Mouse (Mus musculus) forebrain, embryonic 15.5 days (tissue): Measurements from ENCODE around the gene Mcm5. TPM values are rescaled to one million over a fixed set of nuclear protein-coding genes. Genes with fewer than 3 reads are reported as not detected.

Source experiments
- ATAC-seq: fragments of 200-750 bp; cut with Nextera tagmentation; replicated peaks from 2 replicates; pipeline ENCODE4 v1.8.0; 2017; ENCODE audit warnings: mild to moderate bottlenecking, moderate TSS enrichment, moderate library complexity
- H3K27ac ChIP-seq: fragments of 300-500 bp; sonication (generic); replicated peaks from 2 replicates; pipeline ENCODE4 v1.5.1; 2015; ENCODE audit warnings: mild to moderate bottlenecking, inconsistent platforms
- H3K27me3 ChIP-seq: fragments of 300-500 bp; sonication (generic); 2 replicates; pipeline ENCODE4 v1.6.1; 2015; ENCODE audit warnings: inconsistent platforms
- H3K36me3 ChIP-seq: fragments of 300-500 bp; sonication (generic); 2 replicates; pipeline ENCODE4 v1.6.1; 2015; ENCODE audit warnings: mild to moderate bottlenecking, inconsistent platforms
- H3K4me1 ChIP-seq: fragments of 300-500 bp; sonication (generic); 2 replicates; pipeline ENCODE4 v1.6.1; 2015; ENCODE audit warnings: inconsistent platforms
- H3K4me2 ChIP-seq: fragments of 300-500 bp; sonication (generic); replicated peaks from 2 replicates; pipeline ENCODE4 v1.6.1; 2015; ENCODE audit warnings: mild to moderate bottlenecking, inconsistent platforms
- H3K4me3 ChIP-seq: fragments of 300-500 bp; sonication (generic); 2 replicates; pipeline ENCODE4 v1.5.1; 2015; ENCODE audit warnings: mild to moderate bottlenecking, inconsistent platforms
- H3K9ac ChIP-seq: fragments of 300-500 bp; sonication (generic); replicated peaks from 2 replicates; pipeline ENCODE4 v1.6.1; 2015; ENCODE audit warnings: mild to moderate bottlenecking, inconsistent platforms
- H3K9me3 ChIP-seq: fragments of 300-500 bp; sonication (generic); 2 replicates; pipeline ENCODE4 v1.6.1; 2016; ENCODE audit warnings: inconsistent platforms
- WGBS: fragments of 180-500 bp; shearing (Covaris S2); methylation state at CpG from one replicate; pipeline ENCODE4 v1.1.7; 2015; ENCODE audit warnings: mixed read lengths; 5-methylcytosine and 5-hydroxymethylcytosine counted together
- polyA plus RNA-seq: library from polyadenylated mRNA; unstranded; fragments of >200 nt; fragmentation: Nextera tagmentation; extraction: Ambion mirVana; gene quantifications from 2 replicates; pipeline ENCODE4 v1.2.1, GENCODE M21; 2015

Gene Mcm5
- polyA plus RNA-seq = 69.7 and 79.8 TPM in 2 replicates

- Histone ChIP-seq H3K4me3 (peak within 1 kb of the TSS; percentile 65), H3K9ac (peak within 1 kb of the TSS; percentile 51), H3K27ac (peak within 1 kb of the TSS; percentile 83), H3K27me3 (no peaks in the 10 kb centered on the region), H3K9me3 (no peaks in the 10 kb centered on the region), H3K4me1 (peaks cover 24% of the 10 kb centered on the region), H3K36me3 (peaks cover 20% of the 10 kb centered on the region; the same call in 1 of the 2 replicates), H3K4me2 (peak within 1 kb of the TSS; percentile 59)
- under 1% methylated on average over 59 of the region's 59 CpGs for WGBS
- peak; percentile 99 for ATAC-seq
Observed at GRCm38 (mm10) chr8:75109236-75109967, at the start of gene Mcm5. Gene Mcm5, plus strand, starts transcription at chr8:75109569.

DNA sequence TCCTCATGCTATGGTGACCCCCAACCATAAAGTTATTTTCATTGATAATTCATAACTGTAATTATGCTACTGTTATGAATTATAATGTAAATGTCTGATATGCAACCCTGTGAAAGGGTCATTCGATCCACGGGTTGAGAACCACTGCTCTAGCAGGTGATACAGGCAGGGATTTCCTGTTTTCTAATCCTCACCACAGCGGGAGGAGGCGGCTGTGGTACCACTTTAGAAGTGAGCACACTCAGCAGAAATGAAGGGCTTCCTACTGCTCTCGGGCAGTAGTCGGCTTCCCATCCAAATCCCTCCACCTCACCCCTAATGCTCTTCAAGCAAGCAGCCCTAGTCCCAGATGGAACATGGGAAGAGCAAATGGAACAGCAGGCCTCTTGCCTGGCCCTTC lies 49.3 kb upstream of the Mcm5 start:
- no peak for ATAC-seq
- 84% methylated on average over 6 of the region's 6 CpGs for WGBS
- H3K4me3 ChIP-seq = no peak overlapping the region
- H3K27ac ChIP-seq = no peak overlapping the region
- no peaks in the 10 kb centered on the region for H3K36me3 ChIP-seq
- no peak overlapping the region for H3K4me2 ChIP-seq
- no peaks in the 10 kb centered on the region for H3K4me1 ChIP-seq
- no peaks in the 10 kb centered on the region for H3K27me3 ChIP-seq
- no peak overlapping the region for H3K9ac ChIP-seq
- no peaks in the 10 kb centered on the region for H3K9me3 ChIP-seq

GRCm38 (mm10) chr8:75060815-75061214 lies 48.6 kb upstream of the Mcm5 start:
- H3K9me3 ChIP-seq = no peaks in the 10 kb centered on the region
- H3K36me3 ChIP-seq = no peaks in the 10 kb centered on the region
- ATAC-seq = no peak
- H3K4me1 ChIP-seq = no peaks in the 10 kb centered on the region
- H3K4me3 ChIP-seq = no peak overlapping the region
- H3K4me2 ChIP-seq = no peak overlapping the region
- no peaks in the 10 kb centered on the region for H3K27me3 ChIP-seq
- H3K9ac ChIP-seq = no peak overlapping the region
- 93% methylated on average over 2 of the region's 2 CpGs for WGBS
- no peak overlapping the region for H3K27ac ChIP-seq

DNA sequence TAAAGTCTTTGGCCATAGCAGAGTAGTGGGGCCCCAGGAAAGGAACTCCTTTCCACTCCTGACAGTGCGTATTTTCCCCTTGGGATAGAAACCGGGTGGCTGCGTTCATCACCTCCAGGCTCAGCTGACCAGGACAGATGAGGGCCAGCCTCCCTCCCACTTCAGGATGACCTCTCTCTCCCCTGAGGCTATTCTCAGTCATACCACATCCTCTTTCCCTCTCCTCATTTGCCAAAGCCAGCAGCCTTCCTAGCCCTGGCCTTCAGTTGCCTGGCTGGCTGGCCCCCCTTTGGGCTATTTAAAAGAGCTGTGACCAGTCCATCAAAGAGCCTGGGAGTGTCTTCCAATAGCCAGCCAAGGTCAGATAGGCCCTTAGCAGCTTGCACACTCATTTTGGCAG lies 46.1 kb upstream of the Mcm5 start:
- 100% methylated on average over 3 of the region's 3 CpGs for WGBS
- no peak overlapping the region for H3K4me2 ChIP-seq
- H3K9me3 ChIP-seq = no peaks in the 10 kb centered on the region
- H3K4me3 ChIP-seq = no peak overlapping the region
- H3K4me1 ChIP-seq = no peaks in the 10 kb centered on the region
- ATAC-seq = no peak
- no peaks in the 10 kb centered on the region for H3K27me3 ChIP-seq
- no peak overlapping the region for H3K27ac ChIP-seq
- H3K9ac ChIP-seq = no peak overlapping the region
- H3K36me3 ChIP-seq = no peaks in the 10 kb centered on the region

DNA sequence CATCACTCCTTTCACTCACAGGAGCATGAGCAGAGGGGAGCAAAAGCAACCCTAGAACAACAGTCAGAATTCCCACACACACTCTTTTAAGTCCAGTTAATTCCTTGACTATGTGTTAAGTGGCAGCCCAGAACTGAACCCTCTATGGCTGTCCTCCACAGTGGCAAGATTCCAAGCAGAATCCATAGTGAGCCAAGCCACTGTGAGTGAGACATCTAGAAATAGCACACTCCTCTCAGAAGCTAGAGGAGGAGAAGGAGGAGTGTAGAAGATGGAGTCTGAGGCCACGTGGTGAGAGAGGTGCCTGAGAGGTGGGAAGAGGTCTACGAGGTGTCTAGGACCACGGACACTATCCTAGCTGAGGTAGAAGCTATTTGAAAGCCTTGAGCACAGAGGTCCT lies 44.6 kb upstream of the Mcm5 start:
- no peaks in the 10 kb centered on the region for H3K27me3 ChIP-seq
- no peak overlapping the region for H3K9ac ChIP-seq
- no peak for ATAC-seq
- H3K4me2 ChIP-seq = no peak overlapping the region
- H3K9me3 ChIP-seq = no peaks in the 10 kb centered on the region
- no peak overlapping the region for H3K4me3 ChIP-seq
- no peaks in the 10 kb centered on the region for H3K4me1 ChIP-seq
- no peak overlapping the region for H3K27ac ChIP-seq
- no peaks in the 10 kb centered on the region for H3K36me3 ChIP-seq
- WGBS = 97% methylated on average over 3 of the region's 3 CpGs

GRCm38 (mm10) chr8:75067287-75067686 lies 42.1 kb upstream of the Mcm5 start:
- Histone ChIP-seq H3K27me3 (no peaks in the 10 kb centered on the region), H3K9me3 (no peaks in the 10 kb centered on the region), H3K4me2 (no peak overlapping the region), H3K4me3 (no peak overlapping the region), H3K36me3 (no peaks in the 10 kb centered on the region), H3K4me1 (no peaks in the 10 kb centered on the region), H3K9ac (no peak overlapping the region), H3K27ac (no peak overlapping the region)
- ATAC-seq = no peak
- 91% methylated on average over 6 of the region's 6 CpGs for WGBS

DNA sequence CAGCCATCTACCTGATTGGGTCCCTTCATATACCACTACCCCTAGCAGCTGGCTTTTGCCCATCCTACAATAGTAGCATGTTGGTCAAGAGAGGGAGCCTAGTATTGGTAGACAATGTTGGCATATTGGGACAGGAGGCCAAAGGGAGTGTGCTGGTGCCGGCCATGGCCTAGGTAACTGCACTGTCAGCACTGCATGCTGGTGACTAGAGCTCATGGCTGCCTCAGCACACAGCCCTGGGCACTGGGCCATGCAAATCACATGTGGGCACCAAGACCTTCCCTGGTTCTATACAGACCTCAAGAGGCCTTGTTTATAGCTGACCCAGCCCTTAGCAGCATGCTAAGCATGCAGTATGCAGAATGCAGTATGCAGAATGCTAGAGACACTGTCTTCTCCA lies 39.1 kb upstream of the Mcm5 start:
- no peaks in the 10 kb centered on the region for H3K36me3 ChIP-seq
- H3K4me3 ChIP-seq = no peak overlapping the region
- no peak overlapping the region for H3K4me2 ChIP-seq
- H3K27ac ChIP-seq = no peak overlapping the region
- no peak for ATAC-seq
- no peaks in the 10 kb centered on the region for H3K4me1 ChIP-seq
- no peak overlapping the region for H3K9ac ChIP-seq
- 85% methylated on average over 1 of the region's 1 CpGs for WGBS
- no peaks in the 10 kb centered on the region for H3K27me3 ChIP-seq
- no peaks in the 10 kb centered on the region for H3K9me3 ChIP-seq

DNA sequence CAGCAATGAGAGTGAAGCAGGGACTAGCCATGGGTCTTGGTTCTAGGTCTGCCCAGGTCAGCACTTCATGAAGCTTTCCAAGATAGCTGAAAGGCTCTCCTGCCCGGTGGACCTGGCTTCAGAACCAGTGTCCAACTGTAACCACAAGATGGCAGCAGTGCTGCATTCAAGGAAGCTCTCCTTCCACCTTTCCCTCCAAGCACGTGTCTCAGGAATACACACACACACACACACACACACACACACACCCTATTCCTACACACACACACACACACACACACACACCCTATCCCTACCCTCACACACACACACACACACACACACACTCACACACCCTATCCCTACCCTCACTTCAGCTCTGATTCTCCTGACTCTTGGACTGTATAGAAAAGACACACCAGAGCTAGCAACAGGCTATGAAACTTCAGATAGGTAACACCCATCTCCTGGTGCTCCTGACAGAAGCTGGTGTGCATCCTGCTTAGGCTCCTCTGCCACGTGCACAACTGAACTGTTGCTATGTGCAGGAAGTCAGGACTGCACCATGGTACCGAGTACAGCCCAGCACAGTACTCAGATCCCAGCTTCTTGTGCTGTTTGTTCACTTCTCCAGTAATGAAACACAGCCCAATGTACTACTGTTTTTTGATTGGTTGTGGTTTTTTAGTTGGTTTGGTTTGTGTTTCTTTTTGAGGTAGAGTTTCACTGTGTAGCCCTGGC lies 37.6 kb upstream of the Mcm5 start:
- no peak overlapping the region for H3K27ac ChIP-seq
- H3K4me2 ChIP-seq = no peak overlapping the region
- no peaks in the 10 kb centered on the region for H3K4me1 ChIP-seq
- H3K9ac ChIP-seq = no peak overlapping the region
- H3K4me3 ChIP-seq = no peak overlapping the region
- 25% methylated on average over 4 of the region's 4 CpGs for WGBS
- H3K36me3 ChIP-seq = no peaks in the 10 kb centered on the region
- H3K27me3 ChIP-seq = no peaks in the 10 kb centered on the region
- ATAC-seq = peak; percentile 83
- H3K9me3 ChIP-seq = no peaks in the 10 kb centered on the region

DNA sequence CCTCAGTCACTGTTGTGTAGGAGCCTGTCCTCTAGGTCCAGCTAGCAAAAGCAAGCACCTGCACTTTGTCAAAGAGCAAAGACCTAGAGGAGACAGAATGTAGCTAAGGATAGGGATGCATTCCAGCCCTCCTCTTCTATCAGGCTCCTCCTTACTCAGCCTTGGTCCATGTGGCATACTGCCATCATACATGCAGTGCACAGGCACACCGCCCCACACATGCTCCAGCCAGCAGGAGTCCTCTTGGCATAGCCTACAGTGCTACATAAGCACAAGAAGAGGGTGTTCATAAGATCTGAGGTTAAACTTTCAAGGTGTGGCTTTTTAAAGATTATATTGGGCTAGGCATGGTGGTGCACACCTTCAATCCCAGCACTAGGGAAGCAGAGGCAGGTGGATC lies 34.5 kb upstream of the Mcm5 start:
- Histone ChIP-seq H3K4me2 (no peak overlapping the region), H3K9ac (no peak overlapping the region), H3K9me3 (no peaks in the 10 kb centered on the region), H3K27me3 (no peaks in the 10 kb centered on the region), H3K36me3 (no peaks in the 10 kb centered on the region), H3K4me1 (no peaks in the 10 kb centered on the region), H3K27ac (no peak overlapping the region), H3K4me3 (no peak overlapping the region)
- WGBS = 81% methylated on average over 1 of the region's 1 CpGs
- ATAC-seq = no peak

DNA sequence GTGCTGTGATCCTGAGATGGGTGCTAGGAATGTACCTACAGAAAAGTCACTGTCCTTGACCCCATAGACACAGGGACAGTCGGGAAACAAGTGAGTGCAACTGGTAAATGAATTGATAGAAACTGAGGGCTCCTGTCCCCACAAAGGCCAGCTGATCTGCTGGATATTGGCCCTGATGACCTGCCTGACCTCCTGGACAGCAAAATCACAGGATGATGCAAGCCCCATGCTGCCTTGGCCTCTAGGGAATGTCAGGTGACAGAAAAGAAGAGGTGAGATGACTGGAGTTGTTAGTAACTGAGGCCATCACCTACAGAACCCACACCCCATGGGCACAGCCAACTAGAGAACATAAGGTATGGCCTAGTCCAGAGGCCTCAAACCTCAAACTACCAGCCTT lies 31.2 kb upstream of the Mcm5 start:
- H3K9ac ChIP-seq = no peak overlapping the region
- no peak overlapping the region for H3K4me3 ChIP-seq
- no peak overlapping the region for H3K27ac ChIP-seq
- H3K27me3 ChIP-seq = no peaks in the 10 kb centered on the region
- ATAC-seq = no peak
- H3K36me3 ChIP-seq = no peaks in the 10 kb centered on the region
- H3K4me1 ChIP-seq = no peaks in the 10 kb centered on the region
- H3K4me2 ChIP-seq = no peak overlapping the region
- WGBS = 93% methylated on average over 1 of the region's 1 CpGs
- no peaks in the 10 kb centered on the region for H3K9me3 ChIP-seq

- Histone ChIP-seq H3K9me3 (no peaks in the 10 kb centered on the region), H3K4me3 (no peak overlapping the region), H3K9ac (no peak overlapping the region), H3K4me1 (peaks cover 4% of the 10 kb centered on the region), H3K27me3 (no peaks in the 10 kb centered on the region), H3K4me2 (no peak overlapping the region), H3K36me3 (no peaks in the 10 kb centered on the region), H3K27ac (no peak overlapping the region)
- no peak for ATAC-seq
- WGBS = 95% methylated on average over 9 of the region's 9 CpGs
Observed at GRCm38 (mm10) chr8:75078851-75079250, 30.5 kb upstream of the Mcm5 start.

- Histone ChIP-seq H3K4me2 (no peak overlapping the region), H3K27me3 (no peaks in the 10 kb centered on the region), H3K9me3 (no peaks in the 10 kb centered on the region), H3K9ac (no peak overlapping the region), H3K27ac (no peak overlapping the region), H3K4me1 (peaks cover 5% of the 10 kb centered on the region), H3K4me3 (no peak overlapping the region), H3K36me3 (no peaks in the 10 kb centered on the region)
- 84% methylated on average over 9 of the region's 9 CpGs for WGBS
- no peak for ATAC-seq
Observed at GRCm38 (mm10) chr8:75081364-75082040, 27.9 kb upstream of the Mcm5 start.
